Mouse (Mus musculus) B cell, adult 2 months (primary cell): Measurements from ENCODE around the gene Gm7970.
"Not testable (repeated sequence)": the region's sequence is repeated elsewhere in the genome, so short reads cannot be mapped to it uniquely, and the experiment has no call there.

Experiments used
- DNase-seq, 2 experiments: peaks; one replicate each; pipeline ENCODE4 v3.0.0; 2022

Gene Gm7970

DNA sequence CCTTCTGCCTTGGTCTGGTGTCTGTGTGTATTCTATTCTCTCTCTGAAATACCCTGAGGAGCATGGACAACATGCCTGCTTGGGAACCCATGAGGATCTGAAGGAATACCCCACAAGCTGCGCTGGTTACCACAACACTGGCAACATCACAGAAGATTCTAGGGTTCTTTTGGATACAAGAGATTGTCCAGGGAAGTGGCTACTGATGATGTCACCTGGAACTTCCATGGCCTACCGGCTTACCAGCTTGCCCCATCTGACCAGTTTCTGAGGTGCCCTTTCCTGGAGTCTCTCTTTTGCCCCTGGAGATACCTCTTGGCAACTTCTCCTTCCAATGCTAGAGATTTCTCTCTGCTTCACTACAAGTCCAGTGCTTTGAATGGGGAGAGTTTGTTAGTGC is at the start of gene Gm7970:
Gene Gm7970, minus strand, starts transcription at position 101 of the 400 bp plus-strand sequence.
- not testable (repeated sequence) for DNase-seq

DNA sequence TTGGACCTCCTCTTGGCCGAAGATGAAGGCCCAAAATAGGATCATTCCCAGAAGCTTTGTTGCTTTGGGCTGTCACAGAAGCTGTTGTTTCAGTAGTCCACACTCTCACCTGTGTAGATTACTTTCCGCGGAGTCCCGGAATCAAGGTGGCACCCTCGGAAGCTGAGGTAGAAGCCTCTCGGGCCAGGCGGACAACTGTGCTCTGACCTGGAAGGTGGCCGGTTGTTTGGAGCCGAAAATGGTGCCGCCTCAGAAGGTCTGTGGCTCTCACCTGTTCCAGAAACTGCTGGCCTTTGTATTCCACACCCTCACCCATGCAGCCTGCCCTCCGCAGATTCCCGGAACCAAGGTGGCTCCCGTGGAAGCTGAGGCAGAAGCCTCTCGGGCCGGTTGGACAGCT is 45.6 kb upstream of the Gm7970 start:
- DNase-seq = not testable (repeated sequence)

DNA sequence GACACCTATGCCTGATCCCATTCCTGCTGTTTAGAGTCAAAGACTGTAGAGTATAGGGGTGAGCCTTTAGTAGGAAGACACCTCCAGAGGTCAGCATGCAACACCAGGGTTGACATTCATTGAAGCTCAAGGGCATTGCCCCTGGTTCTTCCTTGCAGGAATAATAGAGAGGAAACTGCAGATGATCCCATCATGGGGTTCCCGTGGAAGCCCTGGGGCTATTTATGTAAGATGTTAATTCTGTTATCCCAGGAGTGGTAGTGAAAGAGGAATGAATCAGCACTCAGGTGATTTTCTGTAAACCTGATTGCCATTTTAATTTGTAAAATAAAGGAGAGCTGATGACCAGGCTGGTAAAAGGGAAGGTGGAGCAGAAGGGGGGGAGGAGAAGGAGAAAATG is 31.0 kb upstream of the Gm7970 start:
- not testable (repeated sequence) for DNase-seq

DNA sequence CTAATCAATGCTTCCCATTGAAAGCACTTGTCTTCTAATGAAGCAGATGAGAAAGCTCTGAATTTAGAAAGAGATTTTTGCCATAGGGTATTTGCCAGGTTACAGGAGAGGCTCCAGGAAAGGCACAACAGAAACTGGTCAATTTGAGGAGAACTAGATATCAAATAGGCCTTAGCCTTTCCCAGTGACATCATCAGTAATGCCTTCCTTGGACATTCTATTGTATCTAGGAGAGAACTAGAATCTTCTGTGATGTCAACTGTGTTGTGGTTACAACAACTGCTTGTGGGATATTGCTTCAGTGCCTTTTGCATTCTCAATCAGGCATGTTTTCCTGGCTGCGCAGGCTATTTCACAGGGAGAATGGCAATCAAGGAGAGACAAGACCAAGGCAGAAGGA is 17.5 kb upstream of the Gm7970 start, which contains the start of gene 1700049E17Rik2:
Gene 1700049E17Rik2, plus strand, starts transcription at position 301 of the 400 bp plus-strand sequence.
- DNase-seq = not testable (repeated sequence)

DNA sequence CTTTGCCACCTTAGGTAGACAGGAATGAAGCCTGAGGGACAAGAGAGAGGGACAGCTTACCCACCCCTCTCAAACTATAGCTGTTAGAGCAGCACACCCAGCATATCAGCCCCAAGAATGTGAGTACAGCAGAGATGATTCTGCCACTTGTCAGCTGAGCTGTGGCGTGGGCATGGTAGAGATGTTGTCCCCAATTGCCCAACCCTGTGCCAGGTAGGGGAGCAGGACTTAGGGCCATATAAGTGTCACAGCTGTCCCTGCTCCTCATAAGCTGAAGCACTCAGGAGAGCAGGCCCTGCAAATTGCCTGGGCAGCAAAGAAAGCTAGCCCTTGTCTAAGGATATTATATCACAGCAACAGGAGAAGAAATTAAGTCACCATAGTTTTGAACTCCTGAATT is 30.7 kb downstream of the Gm7970 start:
- DNase-seq = not testable (repeated sequence)

DNA sequence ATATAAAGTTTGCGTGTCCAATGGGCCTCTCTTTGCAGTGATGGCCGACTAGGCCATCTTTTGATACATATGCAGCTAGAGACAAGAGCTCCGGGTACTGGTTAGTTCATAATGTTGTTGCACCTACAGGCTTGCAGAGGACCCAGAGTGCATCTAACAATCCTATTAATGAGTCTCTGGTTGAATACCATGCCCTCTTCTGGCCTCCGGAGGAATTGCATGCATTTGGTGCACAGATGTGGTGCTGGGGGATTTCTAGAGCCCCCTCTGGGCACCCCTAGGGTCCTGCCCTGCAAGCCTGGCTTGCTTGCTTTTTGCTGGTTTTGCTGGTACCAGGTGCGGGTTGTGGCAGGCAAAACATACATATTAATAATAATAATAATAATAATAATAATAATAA is 34.7 kb downstream of the Gm7970 start:
- not testable (repeated sequence) for DNase-seq
